8 mouse cellular contexts compared by ENCODE assay signal in genomic region chr6:77257358-77258105, GRCm38 (mm10). TPM values are rescaled to one million over a fixed set of nuclear protein-coding genes. Genes with fewer than 3 reads are reported as not detected.
A peak's percentile ranks its signal among the peaks of the same experiment; 100 is the strongest.
DNase-seq lines count a peak whose midpoint lies in the region; ATAC-seq lines count a peak whose summit lies in the region.
"Had no signal": no experiment of that assay in that cellular context is flagged by ENCODE, and none has a peak within 500 bp of the region (broad histone marks: within the 10 kb centered on the region; RNA-seq: fewer than 3 reads in every experiment).

No protein-coding gene starts in this region.

- H3K4me3 ChIP-seq in hindbrain, embryonic 14.5 days (replicated peaks; ENCODE audit: low read length): no peak overlapping the region
- H3K4me3 ChIP-seq in hindbrain, embryonic 10.5 days: no peak overlapping the region
- H3K4me3 ChIP-seq in midbrain, embryonic 14.5 days (replicated peaks; ENCODE audit: low read depth, low read length): no peak overlapping the region
- H3K4me3 ChIP-seq in midbrain, embryonic 13.5 days (replicated peaks): no peak overlapping the region
- no peak overlapping the region for H3K4me3 ChIP-seq in heart, embryonic 11.5 days (ENCODE audit: low read depth, low read length)
- H3K4me3 ChIP-seq: lung, embryonic 15.5 days had no signal

- no peaks in the 10 kb centered on the region for H3K27me3 ChIP-seq in hindbrain, embryonic 14.5 days (ENCODE audit: control insufficient read depth, insufficient read depth, low read length)
- H3K27me3 ChIP-seq in hindbrain, embryonic 10.5 days (ENCODE audit: insufficient read depth, poor library complexity, severe bottlenecking): no peaks in the 10 kb centered on the region
- H3K27me3 ChIP-seq in midbrain, embryonic 14.5 days (ENCODE audit: control insufficient read depth, insufficient read depth, low read length): no peaks in the 10 kb centered on the region
- H3K27me3 ChIP-seq in midbrain, embryonic 13.5 days: no peaks in the 10 kb centered on the region
- H3K27me3 ChIP-seq in heart, embryonic 11.5 days (ENCODE audit: control insufficient read depth, insufficient read depth, low read length): no peaks in the 10 kb centered on the region
- H3K27me3 ChIP-seq: lung, embryonic 15.5 days had no signal

- H3K36me3 ChIP-seq in hindbrain, embryonic 14.5 days (replicated peaks; ENCODE audit: control insufficient read depth, insufficient read depth): no peaks in the 10 kb centered on the region
- no peaks in the 10 kb centered on the region for H3K36me3 ChIP-seq in hindbrain, embryonic 10.5 days
- H3K36me3 ChIP-seq in midbrain, embryonic 14.5 days (ENCODE audit: control insufficient read depth, insufficient read depth, low read length): no peaks in the 10 kb centered on the region
- no peaks in the 10 kb centered on the region for H3K36me3 ChIP-seq in midbrain, embryonic 13.5 days
- no peaks in the 10 kb centered on the region for H3K36me3 ChIP-seq in heart, embryonic 11.5 days (ENCODE audit: control insufficient read depth, insufficient read depth, low read length)
- H3K36me3 ChIP-seq: lung, embryonic 15.5 days had no signal

- ATAC-seq in hindbrain, embryonic 14.5 days (ENCODE audit: low FRiP score): no peak; the same call in 1 of the 2 replicates
- no peak for ATAC-seq in midbrain, embryonic 14.5 days (ENCODE audit: low FRiP score, low TSS enrichment)
- ATAC-seq in midbrain, embryonic 13.5 days: no peak
- no peak for ATAC-seq in heart, embryonic 11.5 days (replicated peaks; ENCODE audit: insufficient number of reproducible peaks, low FRiP score, low TSS enrichment)

- no peaks in the 10 kb centered on the region for H3K4me1 ChIP-seq in hindbrain, embryonic 14.5 days (replicated peaks; ENCODE audit: control insufficient read depth, insufficient read depth, low read length)
- no peaks in the 10 kb centered on the region for H3K4me1 ChIP-seq in hindbrain, embryonic 10.5 days (replicated peaks)
- H3K4me1 ChIP-seq in midbrain, embryonic 14.5 days (ENCODE audit: control insufficient read depth, insufficient read depth, low read length): no peaks in the 10 kb centered on the region
- H3K4me1 ChIP-seq in midbrain, embryonic 13.5 days (replicated peaks): no peaks in the 10 kb centered on the region
- H3K4me1 ChIP-seq in heart, embryonic 11.5 days (ENCODE audit: control insufficient read depth, insufficient read depth, low read length): no peaks in the 10 kb centered on the region
- H3K4me1 ChIP-seq: lung, embryonic 15.5 days had no signal

- WGBS in hindbrain, embryonic 14.5 days: 44% methylated on average over 7 of the region's 7 CpGs
- WGBS in hindbrain, embryonic 10.5 days: 59% methylated on average over 7 of the region's 7 CpGs
- WGBS in midbrain, embryonic 14.5 days: 55% methylated on average over 7 of the region's 7 CpGs
- WGBS in midbrain, embryonic 13.5 days: 49% methylated on average over 7 of the region's 7 CpGs
- 37% methylated on average over 7 of the region's 7 CpGs for WGBS in heart, embryonic 11.5 days (ENCODE audit: insufficient replicate concordance)

- no peaks in the 10 kb centered on the region for H3K9me3 ChIP-seq in hindbrain, embryonic 14.5 days (ENCODE audit: control insufficient read depth, low read length)
- no peaks in the 10 kb centered on the region for H3K9me3 ChIP-seq in hindbrain, embryonic 10.5 days
- H3K9me3 ChIP-seq in midbrain, embryonic 14.5 days (ENCODE audit: control insufficient read depth, low read length): no peaks in the 10 kb centered on the region
- H3K9me3 ChIP-seq in midbrain, embryonic 13.5 days: no peaks in the 10 kb centered on the region
- no peaks in the 10 kb centered on the region for H3K9me3 ChIP-seq in heart, embryonic 11.5 days (replicated peaks; ENCODE audit: control insufficient read depth, low read length)
- H3K9me3 ChIP-seq: lung, embryonic 15.5 days had no signal

- intact Hi-C loops in left cerebral cortex, postnatal 4 days (cut with DNase I): no loop called here

- no peak overlapping the region for H3K9ac ChIP-seq in hindbrain, embryonic 14.5 days
- no peak overlapping the region for H3K9ac ChIP-seq in midbrain, embryonic 14.5 days (replicated peaks; ENCODE audit: low read length)
- no peak overlapping the region for H3K9ac ChIP-seq in midbrain, embryonic 13.5 days (replicated peaks)
- H3K9ac ChIP-seq in heart, embryonic 11.5 days (ENCODE audit: low read depth, low read length): no peak overlapping the region
- H3K9ac ChIP-seq: lung, embryonic 15.5 days had no signal

- DNase-seq in hindbrain, embryonic 14.5 days (ENCODE audit: low spot score): peak; percentile 67
- DNase-seq in hindbrain, embryonic 10.5 days (ENCODE audit: low spot score): no peak
- peak; percentile 67 for DNase-seq in midbrain, embryonic 14.5 days
- peak; percentile 36 for DNase-seq in embryo, embryonic 11 days
- peak; percentile 20 for DNase-seq in left cerebral cortex, postnatal 4 days

- no peak overlapping the region for H3K27ac ChIP-seq in hindbrain, embryonic 14.5 days
- no peak overlapping the region for H3K27ac ChIP-seq in hindbrain, embryonic 10.5 days
- no peak overlapping the region for H3K27ac ChIP-seq in midbrain, embryonic 14.5 days (replicated peaks; ENCODE audit: low read depth, low read length)
- no peak overlapping the region for H3K27ac ChIP-seq in midbrain, embryonic 13.5 days
- H3K27ac ChIP-seq in heart, embryonic 11.5 days (ENCODE audit: low read depth, low read length): no peak overlapping the region
- H3K27ac ChIP-seq: lung, embryonic 15.5 days had no signal

- no peak overlapping the region for H3K4me2 ChIP-seq in hindbrain, embryonic 14.5 days (replicated peaks)
- no peak overlapping the region for H3K4me2 ChIP-seq in midbrain, embryonic 14.5 days (ENCODE audit: low read length)
- H3K4me2 ChIP-seq in midbrain, embryonic 13.5 days (replicated peaks): no peak overlapping the region
- no peak overlapping the region for H3K4me2 ChIP-seq in heart, embryonic 11.5 days
- H3K4me2 ChIP-seq: lung, embryonic 15.5 days had no signal

RNA-seq across cellular contexts. Expression of gene Lrrtm1, which starts 15.0 kb away (rescaled TPM):
- 41.6 and 47.2 TPM in 2 replicates for polyA plus RNA-seq in hindbrain, embryonic 14.5 days (2014; fragmentation: Nextera tagmentation; extraction: Ambion mirVana)
- polyA plus RNA-seq in hindbrain, embryonic 10.5 days (2016; fragmentation: Nextera tagmentation; extraction: Ambion mirVana): 8.9 and 11.6 TPM in 2 replicates
- polyA plus RNA-seq in midbrain, embryonic 14.5 days (2014; fragmentation: Nextera tagmentation; extraction: Ambion mirVana): 37.4 and 41.7 TPM in 2 replicates
- polyA plus RNA-seq in midbrain, embryonic 13.5 days (2015; fragmentation: Nextera tagmentation; extraction: Ambion mirVana): 28.2 and 28.8 TPM in 2 replicates
- total RNA-seq in left cerebral cortex, postnatal 4 days (2021): 10 to 100 TPM; 66.6 to 67.0 TPM
- polyA plus RNA-seq in heart, embryonic 11.5 days (2014; fragmentation: Nextera tagmentation; extraction: Ambion mirVana): 0.49 and 0.69 TPM in 2 replicates
